Mouse (Mus musculus): Measurements from ENCODE around the gene Fam69a. TPM values are rescaled to one million over a fixed set of nuclear protein-coding genes. Genes with fewer than 3 reads are reported as not detected.
"Not testable (repeated sequence)": the region's sequence is repeated elsewhere in the genome, so short reads cannot be mapped to it uniquely, and the experiment has no call there.

Gene Fam69a
- polyA plus RNA-seq, 1 experiment from 2014 or later = 19.8 TPM

DNA sequence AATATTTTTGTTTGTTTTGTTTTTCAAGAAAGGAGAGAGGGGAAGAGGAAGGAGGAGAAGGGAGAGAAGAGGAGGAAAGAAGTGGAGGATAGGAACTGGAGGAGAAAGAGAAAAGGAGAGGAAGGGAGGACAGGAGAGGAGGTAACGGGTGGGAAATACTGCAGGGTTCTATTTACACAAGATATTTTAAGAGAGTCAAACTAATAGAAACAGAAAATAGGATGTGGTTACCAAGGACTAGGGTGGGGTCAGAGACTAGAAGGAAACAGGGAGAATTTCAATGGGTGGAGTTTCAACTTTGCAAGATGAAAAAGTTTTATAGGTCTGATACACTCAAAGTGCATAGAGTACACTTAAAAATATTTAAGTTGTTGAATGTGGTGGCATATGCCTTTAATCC lies 7.0 kb downstream of the Fam69a start:
- Histone ChIP-seq H3K9ac (replicated peaks) (no peak overlapping the region), H3K36me3 (no peaks in the 10 kb centered on the region), H3K9me3 (no peaks in the 10 kb centered on the region), H3K4me2 (no peak overlapping the region), H3K27me3 (no peaks in the 10 kb centered on the region), H3K4me3 (replicated peaks) (no peak overlapping the region), H3K27ac (no peak overlapping the region), H3K4me1 (replicated peaks) (peaks cover 13% of the 10 kb centered on the region)
- ATAC-seq (ENCODE audit: insufficient number of reproducible peaks, insufficient read depth, low FRiP score, low TSS enrichment, low read depth) = no peak
- 87% methylated on average over 1 of the region's 1 CpGs for WGBS

DNA sequence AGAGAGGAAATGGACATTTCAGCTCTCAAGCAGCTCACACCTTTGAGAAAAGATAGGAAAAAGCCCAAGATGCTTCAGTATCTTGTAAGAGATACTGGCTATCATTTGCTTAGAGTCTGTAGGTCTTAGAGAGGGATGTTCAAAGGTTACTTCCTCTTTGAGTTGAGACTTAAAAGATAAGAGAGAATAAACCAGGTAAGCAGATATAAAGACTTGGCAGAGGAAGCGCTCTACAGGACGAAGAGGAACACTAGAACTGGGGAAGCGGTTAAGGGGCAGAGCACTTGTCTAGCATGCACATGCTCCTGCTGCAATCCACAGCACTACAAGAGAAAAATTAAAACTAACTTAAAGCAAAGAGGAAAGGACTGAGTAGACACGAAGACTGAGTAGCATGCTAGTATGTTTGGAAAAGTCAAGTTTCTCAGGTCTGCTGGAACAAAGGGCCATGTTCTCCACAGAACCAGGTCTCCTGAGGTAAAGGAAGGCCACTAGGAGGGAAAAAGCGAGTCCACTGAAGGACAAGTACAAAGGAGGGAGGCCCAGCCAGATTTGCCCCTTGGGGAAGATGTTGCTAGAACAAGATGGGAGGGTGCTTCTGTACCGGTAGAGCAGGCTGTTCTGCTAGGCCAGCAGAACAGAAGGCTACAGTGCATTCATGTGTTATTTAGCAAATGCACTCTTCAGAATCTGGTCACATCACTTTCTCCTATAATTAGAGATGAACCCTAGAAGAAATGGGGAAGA lies 8.4 kb downstream of the Fam69a start:
- ATAC-seq (ENCODE audit: insufficient number of reproducible peaks, insufficient read depth, low FRiP score, low TSS enrichment, low read depth) = no peak
- Histone ChIP-seq H3K36me3 (no peaks in the 10 kb centered on the region), H3K4me2 (no peak overlapping the region), H3K4me1 (replicated peaks) (peaks cover 15% of the 10 kb centered on the region), H3K4me3 (replicated peaks) (no peak overlapping the region), H3K27ac (no peak overlapping the region), H3K9me3 (no peaks in the 10 kb centered on the region), H3K27me3 (no peaks in the 10 kb centered on the region), H3K9ac (replicated peaks) (no peak overlapping the region)
- WGBS = 85% methylated on average over 6 of the region's 6 CpGs

GRCm38 (mm10) chr5:107977640-107978288 lies 9.1 kb downstream of the Fam69a start:
- Histone ChIP-seq H3K27ac (no peak overlapping the region), H3K4me1 (replicated peaks) (peaks cover 22% of the 10 kb centered on the region), H3K4me3 (replicated peaks) (no peak overlapping the region), H3K4me2 (no peak overlapping the region), H3K9ac (replicated peaks) (no peak overlapping the region), H3K9me3 (no peaks in the 10 kb centered on the region), H3K36me3 (no peaks in the 10 kb centered on the region), H3K27me3 (no peaks in the 10 kb centered on the region)
- 53% methylated on average over 3 of the region's 3 CpGs for WGBS
- no peak for ATAC-seq (ENCODE audit: insufficient number of reproducible peaks, insufficient read depth, low FRiP score, low TSS enrichment, low read depth)

DNA sequence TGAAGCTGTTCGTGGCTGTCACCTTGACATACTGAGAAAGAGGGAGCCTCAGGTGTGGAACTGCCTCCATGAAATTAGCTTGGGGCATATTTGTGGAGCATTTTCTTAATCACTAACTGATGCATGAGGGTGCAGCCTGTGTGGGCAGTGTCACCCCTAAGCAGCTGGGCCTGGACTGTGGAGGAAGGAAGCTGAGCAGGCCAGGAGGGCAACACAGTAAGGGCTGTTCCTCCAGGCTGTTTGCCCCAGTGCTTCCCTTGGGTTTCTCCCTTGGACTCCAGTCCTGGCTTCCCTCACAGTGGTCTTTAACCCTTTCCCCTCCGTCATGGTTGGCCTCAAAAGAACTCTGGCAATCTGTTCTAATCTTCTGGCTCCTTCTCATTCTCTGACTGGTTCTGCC lies 13.6 kb downstream of the Fam69a start:
- H3K4me2 ChIP-seq = no peak overlapping the region
- no peak for ATAC-seq (ENCODE audit: insufficient number of reproducible peaks, insufficient read depth, low FRiP score, low TSS enrichment, low read depth)
- no peaks in the 10 kb centered on the region for H3K36me3 ChIP-seq
- 62% methylated on average over 2 of the region's 2 CpGs for WGBS
- no peak overlapping the region; the same call in 1 of the 2 replicates for H3K9ac ChIP-seq (replicated peaks)
- H3K27me3 ChIP-seq = no peaks in the 10 kb centered on the region
- peaks cover 24% of the 10 kb centered on the region for H3K4me1 ChIP-seq (replicated peaks)
- no peak overlapping the region for H3K4me3 ChIP-seq (replicated peaks)
- H3K27ac ChIP-seq = no peak overlapping the region
- no peaks in the 10 kb centered on the region for H3K9me3 ChIP-seq

DNA sequence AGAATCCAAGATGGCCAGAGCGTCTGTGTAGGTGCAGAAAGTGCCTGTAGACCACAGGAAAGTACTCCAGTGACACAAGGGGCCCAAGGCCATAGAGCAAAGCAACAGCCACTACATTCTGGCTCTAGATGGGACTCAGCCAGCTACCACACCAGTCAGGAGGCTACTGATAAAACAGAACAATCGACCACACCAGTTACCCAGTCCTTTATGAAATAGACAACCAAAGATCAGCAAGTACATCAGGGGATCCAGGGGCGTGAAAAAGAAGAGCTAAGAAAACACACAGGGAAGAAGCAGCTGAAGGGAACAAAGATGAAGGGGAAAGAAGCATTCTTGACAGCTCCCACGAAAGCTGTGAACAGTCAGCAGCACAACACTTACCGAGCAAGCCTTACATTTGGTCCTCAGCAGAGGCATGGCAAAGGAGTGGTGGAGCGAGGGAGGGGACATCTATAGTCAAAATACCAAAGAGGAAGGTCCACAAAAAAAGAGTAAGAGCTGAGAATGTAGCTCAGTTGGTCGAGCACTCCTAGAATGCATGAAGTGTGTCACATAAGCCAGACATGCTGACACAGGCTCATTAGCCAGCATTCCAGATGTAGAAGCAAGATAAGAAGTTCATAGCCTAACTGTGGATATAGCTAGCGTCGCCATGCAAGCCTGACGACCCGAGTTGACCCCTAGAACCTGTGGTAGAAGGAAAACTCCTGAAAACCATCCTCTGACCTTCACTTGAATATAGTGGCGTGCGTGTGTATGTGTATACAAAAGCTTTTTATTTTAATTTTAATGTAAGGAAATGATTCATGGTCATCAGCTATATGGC lies 14.2 kb downstream of the Fam69a start:
- Histone ChIP-seq H3K9ac (replicated peaks) (no peak overlapping the region), H3K27me3 (no peaks in the 10 kb centered on the region), H3K4me2 (no peak overlapping the region), H3K27ac (no peak overlapping the region), H3K36me3 (no peaks in the 10 kb centered on the region), H3K9me3 (no peaks in the 10 kb centered on the region), H3K4me1 (replicated peaks) (peaks cover 18% of the 10 kb centered on the region), H3K4me3 (replicated peaks) (no peak overlapping the region)
- WGBS = 63% methylated on average over 13 of the region's 13 CpGs
- ATAC-seq (ENCODE audit: insufficient number of reproducible peaks, insufficient read depth, low FRiP score, low TSS enrichment, low read depth) = no peak

GRCm38 (mm10) chr5:107971069-107971468 lies 15.8 kb downstream of the Fam69a start:
- Histone ChIP-seq H3K4me2 (no peak overlapping the region), H3K27ac (no peak overlapping the region), H3K9me3 (no peaks in the 10 kb centered on the region), H3K4me3 (replicated peaks) (no peak overlapping the region), H3K4me1 (replicated peaks) (peaks cover 12% of the 10 kb centered on the region; the same call in 1 of the 2 replicates), H3K36me3 (no peaks in the 10 kb centered on the region), H3K27me3 (no peaks in the 10 kb centered on the region), H3K9ac (replicated peaks) (no peak overlapping the region)
- no peak for ATAC-seq (ENCODE audit: insufficient number of reproducible peaks, insufficient read depth, low FRiP score, low TSS enrichment, low read depth)
- WGBS = 92% methylated on average over 4 of the region's 4 CpGs

- H3K9me3 ChIP-seq; H3K4me2 ChIP-seq; H3K27ac ChIP-seq; H3K9ac ChIP-seq (replicated peaks); ATAC-seq (ENCODE audit: insufficient number of reproducible peaks, insufficient read depth, low FRiP score, low TSS enrichment, low read depth); H3K36me3 ChIP-seq; H3K27me3 ChIP-seq; H3K4me3 ChIP-seq (replicated peaks): not testable (repeated sequence)
- WGBS = 73% methylated on average over 1 of the region's 1 CpGs
- H3K4me1 ChIP-seq (replicated peaks) = peaks cover 12% of the 10 kb centered on the region; the same call in 1 of the 2 replicates
These were observed 17.1 kb downstream of the Fam69a start for GRCm38 (mm10) chr5:107969818-107970217.

DNA sequence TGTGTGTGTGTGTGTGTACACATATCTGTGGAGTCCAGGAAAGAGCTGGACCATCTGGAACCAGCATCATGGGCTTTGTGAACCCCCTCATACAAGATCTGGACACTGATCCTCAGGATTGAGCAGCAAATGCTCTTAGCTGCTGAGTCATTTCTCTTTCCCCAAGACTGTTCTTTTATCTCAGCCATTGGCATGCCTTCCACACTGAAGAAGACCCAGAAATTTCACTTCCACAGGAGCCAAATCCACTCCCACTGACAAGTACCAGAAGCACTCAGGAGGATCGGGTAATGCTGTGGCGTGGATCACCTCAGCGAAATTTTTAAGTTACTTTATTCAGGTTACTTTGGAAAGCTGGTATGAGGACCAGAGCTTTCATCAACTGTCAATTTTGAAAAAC lies 18.8 kb downstream of the Fam69a start:
- H3K9ac ChIP-seq (replicated peaks) = no peak overlapping the region
- 92% methylated on average over 3 of the region's 3 CpGs for WGBS
- H3K36me3 ChIP-seq = no peaks in the 10 kb centered on the region
- H3K4me2 ChIP-seq = no peak overlapping the region
- ATAC-seq (ENCODE audit: insufficient number of reproducible peaks, insufficient read depth, low FRiP score, low TSS enrichment, low read depth) = no peak
- H3K27ac ChIP-seq = no peak overlapping the region
- H3K9me3 ChIP-seq = no peaks in the 10 kb centered on the region
- H3K4me3 ChIP-seq (replicated peaks) = no peak overlapping the region
- H3K27me3 ChIP-seq = no peaks in the 10 kb centered on the region
- peaks cover 6% of the 10 kb centered on the region; the same call in 1 of the 2 replicates for H3K4me1 ChIP-seq (replicated peaks)

DNA sequence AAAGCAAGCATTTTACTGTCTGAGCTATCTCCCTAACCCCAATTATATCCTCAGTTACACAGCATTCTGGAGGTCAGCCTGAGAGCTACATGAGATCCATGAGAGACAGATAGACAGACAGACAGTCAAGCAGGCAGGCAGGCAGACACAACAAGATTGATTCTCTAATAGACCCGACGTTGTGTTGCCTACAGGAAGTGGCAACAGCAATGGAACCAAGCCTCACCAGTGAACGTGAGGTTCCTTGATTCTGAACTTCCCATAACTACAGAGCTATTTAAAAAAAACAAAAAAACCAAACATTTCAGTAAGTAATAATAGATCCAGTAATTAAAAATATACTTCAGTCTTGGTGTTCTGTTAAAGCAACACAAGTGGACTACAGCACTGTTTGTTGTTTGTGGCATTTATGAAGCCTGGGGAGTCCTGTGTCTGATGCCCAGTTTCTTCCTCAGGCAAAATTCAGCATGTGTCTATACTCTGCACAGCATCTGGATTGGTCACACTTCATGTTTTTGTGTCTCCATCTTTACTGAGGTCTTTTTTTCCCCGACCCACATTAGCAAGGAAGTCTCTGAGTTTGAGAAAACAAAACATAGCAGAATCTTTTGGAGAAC lies 19.9 kb downstream of the Fam69a start:
- no peaks in the 10 kb centered on the region for H3K9me3 ChIP-seq
- no peak overlapping the region for H3K4me3 ChIP-seq (replicated peaks)
- 74% methylated on average over 4 of the region's 4 CpGs for WGBS
- peaks cover under 1% of the 10 kb centered on the region; the same call in 1 of the 2 replicates for H3K4me1 ChIP-seq (replicated peaks)
- no peaks in the 10 kb centered on the region for H3K36me3 ChIP-seq
- no peak overlapping the region for H3K4me2 ChIP-seq
- H3K9ac ChIP-seq (replicated peaks) = no peak overlapping the region
- no peaks in the 10 kb centered on the region for H3K27me3 ChIP-seq
- no peak for ATAC-seq (ENCODE audit: insufficient number of reproducible peaks, insufficient read depth, low FRiP score, low TSS enrichment, low read depth)
- H3K27ac ChIP-seq = no peak overlapping the region

- peaks cover 7% of the 10 kb centered on the region; the same call in 1 of the 2 replicates for H3K4me1 ChIP-seq (replicated peaks)
- no peak overlapping the region for H3K27ac ChIP-seq
- no peaks in the 10 kb centered on the region for H3K36me3 ChIP-seq
- no peak overlapping the region for H3K4me2 ChIP-seq
- ATAC-seq (ENCODE audit: insufficient number of reproducible peaks, insufficient read depth, low FRiP score, low TSS enrichment, low read depth) = no peak
- no peak overlapping the region for H3K9ac ChIP-seq (replicated peaks)
- H3K4me3 ChIP-seq (replicated peaks) = no peak overlapping the region
- no peaks in the 10 kb centered on the region for H3K27me3 ChIP-seq
- H3K9me3 ChIP-seq = no peaks in the 10 kb centered on the region
- 71% methylated on average over 3 of the region's 3 CpGs for WGBS
These were observed 20.7 kb downstream of the Fam69a start for GRCm38 (mm10) chr5:107966156-107966555.
